Mouse (Mus musculus): ENCODE measurements around the gene Atl1. TPM values are rescaled to one million over a fixed set of nuclear protein-coding genes. Genes with fewer than 3 reads are reported as not detected.

Atl1 gene
- total and polyA plus RNA-seq, 2 experiments from 2014 or later: 2.3 to 8.6 TPM

DNA sequence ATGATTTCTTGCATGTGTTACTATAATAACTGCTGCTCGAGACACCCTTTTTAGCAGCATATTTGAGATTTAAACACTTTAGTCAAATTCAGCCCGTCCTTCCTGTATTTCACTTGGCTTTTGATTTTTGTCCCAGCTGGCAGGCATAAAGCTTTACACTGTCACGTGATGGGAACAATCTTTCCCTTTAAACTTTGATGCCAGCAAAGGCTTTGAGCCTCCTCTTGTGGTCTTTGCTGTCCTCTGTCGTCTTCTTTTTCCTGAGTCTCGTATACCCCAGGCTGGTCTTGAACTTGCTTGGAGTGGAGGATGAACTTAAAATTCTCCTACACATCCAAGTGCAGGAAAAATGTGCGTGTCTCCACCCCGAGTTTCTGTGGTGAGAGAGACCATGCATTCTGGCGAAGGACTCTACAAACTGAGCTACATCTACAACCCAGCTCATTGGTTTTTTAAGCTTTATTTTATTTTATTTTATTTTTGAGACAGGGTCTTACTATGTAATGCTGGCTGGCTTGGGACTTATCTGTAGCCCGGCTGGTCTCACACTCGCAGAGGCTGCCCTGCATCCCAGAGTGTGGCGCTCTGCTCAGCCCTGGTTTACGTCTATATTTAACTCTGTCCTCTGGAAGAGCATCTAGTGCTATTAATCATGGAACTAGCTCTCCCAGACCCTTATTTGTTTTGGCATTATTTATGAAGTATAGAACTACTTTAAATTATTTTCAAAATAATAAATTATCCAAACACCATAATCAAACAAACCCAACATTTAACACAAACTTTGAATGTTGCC lies 44.1 kb upstream of the Atl1 start:
- 62% methylated on average over 12 of the region's 12 CpGs for WGBS
- H3K4me1 ChIP-seq (ENCODE audit: control insufficient read depth, insufficient read depth): no peaks in the 10 kb centered on the region
- DNase-seq (ENCODE audit: low spot score): no peak
- H3K9me3 ChIP-seq (replicated peaks; ENCODE audit: control insufficient read depth, low read length): no peaks in the 10 kb centered on the region
- no peak overlapping the region for H3K9ac ChIP-seq (replicated peaks; ENCODE audit: low read depth, low read length)
- no peak overlapping the region for H3K4me2 ChIP-seq (ENCODE audit: low read depth, low read length)
- peaks cover 60% of the 10 kb centered on the region for H3K36me3 ChIP-seq (replicated peaks; ENCODE audit: control insufficient read depth, insufficient read depth, low read length)
- no peak overlapping the region for H3K27ac ChIP-seq (ENCODE audit: low read depth)
- no peak for TF ChIP-seq EP300 (IDR thresholded peaks at IDR 0.05; ENCODE audit: low read depth)
- TF ChIP-seq CTCF (IDR thresholded peaks at IDR 0.05; ENCODE audit: low read depth): no peak
- no peak; the same call in 1 of the 2 replicates for ATAC-seq (ENCODE audit: insufficient read depth, low read depth)
- H3K4me3 ChIP-seq (ENCODE audit: low read depth, low read length): no peak overlapping the region
- no peaks in the 10 kb centered on the region for H3K27me3 ChIP-seq (ENCODE audit: control insufficient read depth, insufficient read depth, low read length)

GRCm38 (mm10) chr12:69852288-69852687 lies 40.1 kb upstream of the Atl1 start:
- TF ChIP-seq EP300 (IDR thresholded peaks at IDR 0.05; ENCODE audit: low read depth) (no peak), CTCF (IDR thresholded peaks at IDR 0.05; ENCODE audit: low read depth) (no peak)
- peaks cover 58% of the 10 kb centered on the region for H3K36me3 ChIP-seq (replicated peaks; ENCODE audit: control insufficient read depth, insufficient read depth, low read length)
- H3K9ac ChIP-seq (replicated peaks; ENCODE audit: low read depth, low read length): no peak overlapping the region
- H3K27me3 ChIP-seq (ENCODE audit: control insufficient read depth, insufficient read depth, low read length): no peaks in the 10 kb centered on the region
- H3K4me2 ChIP-seq (ENCODE audit: low read depth, low read length): no peak overlapping the region
- DNase-seq (ENCODE audit: low spot score) (no peak), ATAC-seq (ENCODE audit: insufficient read depth, low read depth) (no peak)
- no peak overlapping the region for H3K4me3 ChIP-seq (ENCODE audit: low read depth, low read length)
- H3K9me3 ChIP-seq (replicated peaks; ENCODE audit: control insufficient read depth, low read length): no peaks in the 10 kb centered on the region
- WGBS: 83% methylated on average over 9 of the region's 9 CpGs
- H3K27ac ChIP-seq (ENCODE audit: low read depth): no peak overlapping the region
- no peaks in the 10 kb centered on the region for H3K4me1 ChIP-seq (ENCODE audit: control insufficient read depth, insufficient read depth)

- Histone ChIP-seq H3K9me3 (replicated peaks; ENCODE audit: control insufficient read depth, low read length) (no peaks in the 10 kb centered on the region), H3K4me3 (ENCODE audit: low read depth, low read length) (no peak overlapping the region), H3K27me3 (ENCODE audit: control insufficient read depth, insufficient read depth, low read length) (no peaks in the 10 kb centered on the region), H3K9ac (replicated peaks; ENCODE audit: low read depth, low read length) (no peak overlapping the region), H3K4me1 (ENCODE audit: control insufficient read depth, insufficient read depth) (no peaks in the 10 kb centered on the region), H3K4me2 (ENCODE audit: low read depth, low read length) (no peak overlapping the region), H3K36me3 (replicated peaks; ENCODE audit: control insufficient read depth, insufficient read depth, low read length) (peaks cover 49% of the 10 kb centered on the region), H3K27ac (ENCODE audit: low read depth) (no peak overlapping the region)
- ATAC-seq (ENCODE audit: insufficient read depth, low read depth) (no peak), DNase-seq (ENCODE audit: low spot score) (no peak)
- TF ChIP-seq EP300 (IDR thresholded peaks at IDR 0.05; ENCODE audit: low read depth) (no peak), CTCF (IDR thresholded peaks at IDR 0.05; ENCODE audit: low read depth) (no peak)
- 69% methylated on average over 11 of the region's 11 CpGs for WGBS
These were observed 39.0 kb upstream of the Atl1 start for GRCm38 (mm10) chr12:69853387-69853786.

DNA sequence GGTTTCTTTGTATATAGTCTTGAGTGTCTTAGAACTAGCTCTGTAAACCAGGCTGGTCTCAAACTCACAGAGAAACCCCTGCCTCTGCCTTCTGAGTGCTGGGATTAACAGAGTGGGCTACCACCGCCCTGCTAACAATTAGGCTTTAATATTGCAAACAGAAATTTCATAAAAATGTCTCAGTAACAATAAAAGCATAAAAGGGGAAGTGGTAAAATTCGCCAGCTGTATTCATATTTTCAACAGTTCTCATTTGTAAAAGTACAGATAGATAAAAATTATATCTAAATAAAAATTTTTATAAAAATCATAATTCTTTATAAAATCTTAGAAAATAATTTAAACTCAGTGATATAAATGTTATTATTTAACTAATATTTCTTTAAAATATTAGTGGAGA lies 38.5 kb upstream of the Atl1 start:
- H3K9ac ChIP-seq (replicated peaks; ENCODE audit: low read depth, low read length): no peak overlapping the region
- peaks cover 46% of the 10 kb centered on the region for H3K36me3 ChIP-seq (replicated peaks; ENCODE audit: control insufficient read depth, insufficient read depth, low read length)
- H3K27ac ChIP-seq (ENCODE audit: low read depth): no peak overlapping the region
- no peak overlapping the region for H3K4me2 ChIP-seq (ENCODE audit: low read depth, low read length)
- H3K4me1 ChIP-seq (ENCODE audit: control insufficient read depth, insufficient read depth): peaks cover 5% of the 10 kb centered on the region; the same call in 1 of the 2 replicates
- H3K9me3 ChIP-seq (replicated peaks; ENCODE audit: control insufficient read depth, low read length): no peaks in the 10 kb centered on the region
- no peak for ATAC-seq (ENCODE audit: insufficient read depth, low read depth)
- H3K4me3 ChIP-seq (ENCODE audit: low read depth, low read length): no peak overlapping the region
- TF ChIP-seq EP300 (IDR thresholded peaks at IDR 0.05; ENCODE audit: low read depth): no peak
- TF ChIP-seq CTCF (IDR thresholded peaks at IDR 0.05; ENCODE audit: low read depth): no peak
- 95% methylated on average over 2 of the region's 2 CpGs for WGBS
- H3K27me3 ChIP-seq (ENCODE audit: control insufficient read depth, insufficient read depth, low read length): no peaks in the 10 kb centered on the region
- DNase-seq (ENCODE audit: low spot score): no peak

GRCm38 (mm10) chr12:69855641-69856300 lies 36.6 kb upstream of the Atl1 start:
- ATAC-seq (ENCODE audit: insufficient read depth, low read depth): no peak
- no peak overlapping the region for H3K27ac ChIP-seq (ENCODE audit: low read depth)

More at GRCm38 (mm10) chr12:69855641-69856300, 36.6 kb upstream of the Atl1 start:
- WGBS: 88% methylated on average over 12 of the region's 12 CpGs
- Histone ChIP-seq H3K9me3 (replicated peaks; ENCODE audit: control insufficient read depth, low read length) (no peaks in the 10 kb centered on the region), H3K4me3 (ENCODE audit: low read depth, low read length) (no peak overlapping the region), H3K36me3 (replicated peaks; ENCODE audit: control insufficient read depth, insufficient read depth, low read length) (peaks cover 36% of the 10 kb centered on the region), H3K4me1 (ENCODE audit: control insufficient read depth, insufficient read depth) (peaks cover 7% of the 10 kb centered on the region; the same call in 1 of the 2 replicates), H3K9ac (replicated peaks; ENCODE audit: low read depth, low read length) (no peak overlapping the region), H3K4me2 (ENCODE audit: low read depth, low read length) (no peak overlapping the region), H3K27me3 (ENCODE audit: control insufficient read depth, insufficient read depth, low read length) (no peaks in the 10 kb centered on the region)
- DNase-seq (ENCODE audit: low spot score): no peak
- TF ChIP-seq EP300 (IDR thresholded peaks at IDR 0.05; ENCODE audit: low read depth): no peak
- no peak for TF ChIP-seq CTCF (IDR thresholded peaks at IDR 0.05; ENCODE audit: low read depth)

All from heart, postnatal 0 days (tissue).